Comparison of ENCODE assay signal across 8 mouse cellular contexts in the genomic region with DNA sequence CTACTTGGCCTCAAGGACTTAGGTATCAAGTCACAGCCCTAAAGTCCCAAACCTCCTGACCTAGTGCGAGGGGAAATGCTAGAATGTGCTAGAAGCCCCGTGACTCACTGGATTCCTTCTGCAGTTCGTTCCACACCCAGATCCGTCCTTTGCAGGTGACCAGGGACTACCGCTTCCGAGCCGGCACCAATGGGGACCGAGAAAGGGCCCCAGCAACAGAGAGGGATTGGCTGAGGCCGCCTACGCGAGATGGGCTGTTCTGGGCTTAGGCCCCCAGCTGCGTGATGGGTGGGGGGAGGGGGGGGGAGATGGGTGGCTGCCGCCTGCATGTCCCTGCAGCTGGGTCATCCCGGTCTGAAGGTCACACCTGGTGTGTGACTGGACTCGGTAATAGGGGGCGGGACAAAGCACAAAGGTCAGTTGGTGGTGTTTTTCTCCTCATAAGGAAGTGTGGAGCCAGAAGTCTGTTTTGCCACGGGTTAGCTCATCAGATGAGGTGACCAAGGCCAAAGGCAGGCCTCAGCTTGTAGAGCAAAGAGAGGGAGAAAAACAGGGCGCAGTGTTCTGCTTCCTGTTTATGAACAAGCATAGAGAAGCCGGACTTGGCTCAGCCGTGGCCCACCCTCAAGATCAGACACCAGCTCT. TPM values are rescaled to one million over a fixed set of nuclear protein-coding genes. Genes with fewer than 3 reads are reported as not detected.
DNase-seq lines count a peak whose midpoint lies in the region; ATAC-seq lines count a peak whose summit lies in the region.

No protein-coding gene starts in this region.

- peak overlapping the region; percentile 47 for H3K4me3 ChIP-seq in heart, embryonic 10.5 days
- H3K4me3 ChIP-seq in kidney, embryonic 15.5 days (replicated peaks): peak overlapping the region; percentile 39

- H3K9ac ChIP-seq in kidney, embryonic 15.5 days: peak overlapping the region; percentile 48

- peak overlapping the region; percentile 100 for H3K27ac ChIP-seq in heart, embryonic 10.5 days
- peak overlapping the region; percentile 99 for H3K27ac ChIP-seq in kidney, embryonic 15.5 days

- peaks cover 7% of the 10 kb centered on the region for H3K36me3 ChIP-seq in heart, embryonic 10.5 days
- H3K36me3 ChIP-seq in kidney, embryonic 15.5 days: peaks cover 5% of the 10 kb centered on the region; the same call in 1 of the 2 replicates

- peak; percentile 81 for ATAC-seq in erythroblast, adult 5-6 weeks (replicated peaks; ENCODE audit: low FRiP score, poor library complexity, severe bottlenecking)
- ATAC-seq in kidney, embryonic 15.5 days (replicated peaks; ENCODE audit: low FRiP score): peak; percentile 96
- ATAC-seq in monocyte, adult 5-6 weeks (replicated peaks; ENCODE audit: insufficient number of reproducible peaks, low FRiP score, low TSS enrichment, poor library complexity, severe bottlenecking): peak; percentile 70

- no peaks in the 10 kb centered on the region for H3K27me3 ChIP-seq in heart, embryonic 10.5 days (ENCODE audit: insufficient read depth, poor library complexity, severe bottlenecking)
- no peaks in the 10 kb centered on the region for H3K27me3 ChIP-seq in kidney, embryonic 15.5 days

- no peaks in the 10 kb centered on the region for H3K9me3 ChIP-seq in heart, embryonic 10.5 days
- H3K9me3 ChIP-seq in kidney, embryonic 15.5 days (replicated peaks): no peaks in the 10 kb centered on the region

- DNase-seq in A20 (ENCODE audit: low read depth, low spot score) (peak; percentile 99), liver (peak; percentile 95)
- peak; percentile 99 for DNase-seq in brain, adult 2 months (ENCODE audit: low read depth, low spot score)
- peak; percentile 99 for DNase-seq in heart, embryonic 10.5 days (ENCODE audit: low spot score)
- peak; percentile 92 to 96 for DNase-seq in spleen, postnatal 4 days (ENCODE audit: low spot score in 2 of 2)

- WGBS in heart, embryonic 10.5 days: 1% methylated on average over 20 of the region's 20 CpGs
- WGBS in kidney, embryonic 15.5 days: 0% methylated on average over 20 of the region's 20 CpGs

- H3K4me1 ChIP-seq in heart, embryonic 10.5 days: peaks cover 37% of the 10 kb centered on the region
- H3K4me1 ChIP-seq in kidney, embryonic 15.5 days: peaks cover 46% of the 10 kb centered on the region

- peak overlapping the region; percentile 60 for H3K4me2 ChIP-seq in kidney, embryonic 15.5 days

RNA-seq across cellular contexts. Expression of gene Ubc, which starts 3.1 kb away (rescaled TPM):
- total RNA-seq in erythroblast, adult 5-6 weeks (2015; ENCODE audit: low replicate concordance): 74.2 and 81.7 TPM in 2 replicates
- 106 and 132 TPM in 2 replicates for total RNA-seq in erythroblast, adult 5-6 weeks (2017; ENCODE audit: low replicate concordance)
- polyA plus RNA-seq in heart, embryonic 10.5 days (2016; fragmentation: Nextera tagmentation; extraction: Ambion mirVana): 921 and 966 TPM in 2 replicates
- polyA plus RNA-seq in kidney, embryonic 15.5 days (2015; fragmentation: Nextera tagmentation; extraction: Ambion mirVana): 1,049 and 1,140 TPM in 2 replicates
- total RNA-seq in monocyte, adult 5-6 weeks (2017): 791 to 1,058 TPM (median 1,006 TPM) in 3 replicates

RNA-seq across cellular contexts. Expression of gene Gm10382, which starts 4.0 kb away (rescaled TPM):
- total RNA-seq in erythroblast, adult 5-6 weeks (2015; ENCODE audit: low replicate concordance): not detected in 2 replicates
- 0.43 TPM in 1 of 2 replicates, not detected in the other for total RNA-seq in erythroblast, adult 5-6 weeks (2017; ENCODE audit: low replicate concordance)
- polyA plus RNA-seq in heart, embryonic 10.5 days (2016; fragmentation: Nextera tagmentation; extraction: Ambion mirVana): 0.34 and 0.67 TPM in 2 replicates
- 0.31 and 0.49 TPM in 2 replicates for polyA plus RNA-seq in kidney, embryonic 15.5 days (2015; fragmentation: Nextera tagmentation; extraction: Ambion mirVana)
- total RNA-seq in monocyte, adult 5-6 weeks (2017): 2.9 TPM in 1 of 3 replicates, not detected in the others

RNA-seq across cellular contexts. Expression of gene Dhx37, which starts 40.8 kb away (rescaled TPM):
- total RNA-seq in erythroblast, adult 5-6 weeks (2015; ENCODE audit: low replicate concordance): 1.2 and 17.8 TPM in 2 replicates
- total RNA-seq in erythroblast, adult 5-6 weeks (2017; ENCODE audit: low replicate concordance): 6.1 and 6.5 TPM in 2 replicates
- polyA plus RNA-seq in heart, embryonic 10.5 days (2016; fragmentation: Nextera tagmentation; extraction: Ambion mirVana): 15.9 and 18.7 TPM in 2 replicates
- polyA plus RNA-seq in kidney, embryonic 15.5 days (2015; fragmentation: Nextera tagmentation; extraction: Ambion mirVana): 13.3 and 15.6 TPM in 2 replicates
- total RNA-seq in monocyte, adult 5-6 weeks (2017): 4.7 to 22.7 TPM (median 19.3 TPM) in 3 replicates

RNA-seq across cellular contexts. Expression of gene Bri3bp, which starts 48.3 kb away (rescaled TPM):
- total RNA-seq in erythroblast, adult 5-6 weeks (2015; ENCODE audit: low replicate concordance): 10.9 and 13.1 TPM in 2 replicates
- total RNA-seq in erythroblast, adult 5-6 weeks (2017; ENCODE audit: low replicate concordance): 4.7 and 5.3 TPM in 2 replicates
- 45.6 and 52.9 TPM in 2 replicates for polyA plus RNA-seq in heart, embryonic 10.5 days (2016; fragmentation: Nextera tagmentation; extraction: Ambion mirVana)
- polyA plus RNA-seq in kidney, embryonic 15.5 days (2015; fragmentation: Nextera tagmentation; extraction: Ambion mirVana): 41.5 and 42.0 TPM in 2 replicates
- total RNA-seq in monocyte, adult 5-6 weeks (2017): 19.1 to 27.0 TPM (median 23.6 TPM) in 3 replicates

RNA-seq across cellular contexts. Expression of gene Scarb1, which starts 52.2 kb away (rescaled TPM):
- 20.9 and 28.6 TPM in 2 replicates for total RNA-seq in erythroblast, adult 5-6 weeks (2015; ENCODE audit: low replicate concordance)
- total RNA-seq in erythroblast, adult 5-6 weeks (2017; ENCODE audit: low replicate concordance): 13.5 and 16.6 TPM in 2 replicates
- 73.1 and 94.3 TPM in 2 replicates for polyA plus RNA-seq in heart, embryonic 10.5 days (2016; fragmentation: Nextera tagmentation; extraction: Ambion mirVana)
- 67.6 and 97.9 TPM in 2 replicates for polyA plus RNA-seq in kidney, embryonic 15.5 days (2015; fragmentation: Nextera tagmentation; extraction: Ambion mirVana)
- total RNA-seq in monocyte, adult 5-6 weeks (2017): 67.9 to 84.6 TPM (median 77.1 TPM) in 3 replicates

Comparison
In these comparisons a context has a peak if more than half of its experiments do, and no peak if none do; other contexts are left out.
1. Peak in every context shown above with its lines: DNase-seq, ATAC-seq, H3K4me3 ChIP-seq and H3K27ac ChIP-seq.